Mouse (Mus musculus) heart, embryonic 15.5 days (tissue): ENCODE data around the gene Otx1. TPM values are rescaled to one million over a fixed set of nuclear protein-coding genes. Genes with fewer than 3 reads are reported as not detected.

Source experiments
- ATAC-seq: fragments of 200-750 bp; cut with Nextera tagmentation; replicated peaks from 2 replicates; pipeline ENCODE4 v1.8.0; 2017; ENCODE audit warnings: low read depth, moderate TSS enrichment; ENCODE audit not compliant: insufficient number of reproducible peaks, insufficient read depth, low FRiP score
- H3K27ac ChIP-seq: fragments of 300-500 bp; sonication (generic); 2 replicates; pipeline ENCODE4 v1.5.1; 2015; ENCODE audit warnings: mild to moderate bottlenecking, inconsistent platforms
- H3K27me3 ChIP-seq: fragments of 300-500 bp; sonication (generic); 2 replicates; pipeline ENCODE4 v1.6.1; 2015; ENCODE audit warnings: inconsistent platforms
- H3K36me3 ChIP-seq: fragments of 300-500 bp; sonication (generic); 2 replicates; pipeline ENCODE4 v1.6.1; 2015; ENCODE audit warnings: mild to moderate bottlenecking, inconsistent platforms
- H3K4me1 ChIP-seq: fragments of 300-500 bp; sonication (generic); replicated peaks from 2 replicates; pipeline ENCODE4 v1.6.1; 2015; ENCODE audit warnings: inconsistent platforms
- H3K4me2 ChIP-seq: fragments of 300-500 bp; sonication (generic); 2 replicates; pipeline ENCODE4 v1.6.1; 2015; ENCODE audit warnings: inconsistent platforms, mild to moderate bottlenecking, moderate library complexity
- H3K4me3 ChIP-seq: fragments of 300-500 bp; sonication (generic); 2 replicates; pipeline ENCODE4 v1.5.1; 2015; ENCODE audit warnings: mild to moderate bottlenecking, inconsistent platforms
- H3K9ac ChIP-seq: fragments of 300-500 bp; sonication (generic); 2 replicates; pipeline ENCODE4 v1.6.1; 2015; ENCODE audit warnings: mild to moderate bottlenecking, inconsistent platforms
- H3K9me3 ChIP-seq: fragments of 300-500 bp; sonication (generic); replicated peaks from 2 replicates; pipeline ENCODE4 v1.6.1; 2016; ENCODE audit warnings: inconsistent platforms
- WGBS: fragments of 180-500 bp; shearing (Covaris S2); methylation state at CpG from one replicate; pipeline ENCODE4 v1.1.7; 2015; ENCODE audit warnings: mixed read lengths; 5-methylcytosine and 5-hydroxymethylcytosine counted together
- polyA plus RNA-seq: library from polyadenylated mRNA; unstranded; fragments of >200 nt; fragmentation: Nextera tagmentation; extraction: Ambion mirVana; gene quantifications from 2 replicates; pipeline ENCODE4 v1.2.1, GENCODE M21; 2015

Gene Otx1
- polyA plus RNA-seq, 1 experiment from 2014 or later = 0.15 TPM

- Histone ChIP-seq H3K4me3 (no peak overlapping the region), H3K4me2 (no peak overlapping the region), H3K9ac (no peak overlapping the region), H3K9me3 (no peaks in the 10 kb centered on the region), H3K27ac (no peak overlapping the region), H3K36me3 (no peaks in the 10 kb centered on the region), H3K4me1 (peaks cover 8% of the 10 kb centered on the region), H3K27me3 (peaks cover 52% of the 10 kb centered on the region)
- no peak for ATAC-seq
- WGBS = 72% methylated on average over 1 of the region's 1 CpGs
Observed at GRCm38 (mm10) chr11:21988398-21988946, 14.2 kb downstream of the Otx1 start.

GRCm38 (mm10) chr11:21985118-21985517 is 17.6 kb downstream of the Otx1 start:
- Histone ChIP-seq H3K27ac (no peak overlapping the region), H3K9ac (no peak overlapping the region), H3K36me3 (no peaks in the 10 kb centered on the region), H3K4me1 (no peaks in the 10 kb centered on the region), H3K4me2 (no peak overlapping the region), H3K27me3 (peaks cover 31% of the 10 kb centered on the region), H3K9me3 (no peaks in the 10 kb centered on the region), H3K4me3 (no peak overlapping the region)
- ATAC-seq = no peak
- WGBS = 75% methylated on average over 1 of the region's 1 CpGs

DNA sequence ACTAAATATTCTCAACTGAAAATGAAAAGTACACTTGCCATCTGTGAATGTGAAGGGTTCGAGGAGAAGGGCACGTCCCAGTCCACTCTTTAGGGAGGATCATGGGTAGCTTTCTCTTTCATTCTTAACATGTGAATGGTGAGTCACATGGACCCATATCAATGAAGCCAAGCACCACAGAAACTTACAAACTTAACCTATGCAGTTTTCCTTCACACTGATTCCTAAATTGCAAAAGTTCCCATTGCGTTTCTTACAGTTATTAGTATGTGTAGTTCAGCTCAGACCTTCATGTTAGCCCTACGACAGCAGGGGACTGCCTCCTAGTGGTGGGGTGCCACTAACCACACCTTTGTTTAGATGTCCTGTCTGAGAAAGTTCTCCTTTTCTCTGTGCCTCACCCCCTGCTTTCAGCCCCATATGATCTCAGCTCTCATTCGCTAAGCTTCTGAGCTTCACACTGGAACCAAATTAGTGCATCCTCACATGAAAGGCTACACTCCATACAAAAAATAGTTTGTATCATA is 28.6 kb downstream of the Otx1 start:
- Histone ChIP-seq H3K27ac (no peak overlapping the region), H3K9ac (no peak overlapping the region), H3K4me1 (no peaks in the 10 kb centered on the region), H3K4me3 (no peak overlapping the region), H3K4me2 (no peak overlapping the region), H3K27me3 (no peaks in the 10 kb centered on the region), H3K36me3 (no peaks in the 10 kb centered on the region), H3K9me3 (no peaks in the 10 kb centered on the region)
- no peak for ATAC-seq
- WGBS = 73% methylated on average over 5 of the region's 5 CpGs

DNA sequence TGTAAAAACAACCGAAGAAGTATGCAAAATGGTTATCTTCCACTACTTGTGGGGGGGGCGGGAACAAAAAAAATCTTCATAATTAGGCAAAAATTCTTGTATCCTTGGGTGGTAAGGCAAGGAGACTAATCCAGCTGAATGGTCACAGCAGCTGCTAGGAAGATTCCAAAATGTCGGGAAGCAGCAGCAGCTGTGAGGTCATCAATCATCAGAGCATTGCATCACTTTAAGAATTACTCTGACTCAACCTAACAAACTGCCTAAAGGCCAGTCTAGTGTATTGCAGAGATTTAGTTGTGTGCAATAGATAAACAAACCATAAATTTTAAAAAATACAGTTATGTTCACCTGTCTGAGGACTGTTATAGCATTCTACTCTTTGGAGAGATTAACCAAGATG is 29.1 kb downstream of the Otx1 start:
- no peaks in the 10 kb centered on the region for H3K4me1 ChIP-seq
- no peaks in the 10 kb centered on the region for H3K9me3 ChIP-seq
- no peak overlapping the region for H3K27ac ChIP-seq
- H3K27me3 ChIP-seq = no peaks in the 10 kb centered on the region
- H3K36me3 ChIP-seq = no peaks in the 10 kb centered on the region
- WGBS = 63% methylated on average over 3 of the region's 3 CpGs
- no peak for ATAC-seq
- no peak overlapping the region for H3K9ac ChIP-seq
- H3K4me2 ChIP-seq = no peak overlapping the region
- no peak overlapping the region for H3K4me3 ChIP-seq

DNA sequence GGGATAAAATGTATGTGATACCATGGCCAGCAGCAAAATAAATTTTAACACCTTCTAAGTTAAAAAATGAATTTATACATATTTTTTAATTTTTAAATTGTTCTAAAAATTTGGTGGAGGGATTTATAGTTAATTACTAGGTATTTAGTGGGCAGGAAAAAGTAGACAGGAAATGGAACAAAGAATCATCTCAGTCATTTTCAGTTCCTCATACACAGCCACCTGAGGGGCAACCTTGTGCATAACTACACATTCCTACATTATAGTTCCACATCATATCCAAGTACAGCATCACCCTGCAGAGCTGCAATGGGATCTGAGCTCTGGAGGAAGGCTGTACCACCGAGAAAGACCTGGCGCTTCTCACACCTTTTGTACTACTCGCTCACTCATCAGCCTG is 33.8 kb downstream of the Otx1 start:
- no peaks in the 10 kb centered on the region for H3K4me1 ChIP-seq
- ATAC-seq = no peak
- H3K27ac ChIP-seq = no peak overlapping the region
- H3K27me3 ChIP-seq = no peaks in the 10 kb centered on the region
- no peaks in the 10 kb centered on the region for H3K9me3 ChIP-seq
- H3K9ac ChIP-seq = no peak overlapping the region
- H3K4me3 ChIP-seq = no peak overlapping the region
- no peaks in the 10 kb centered on the region for H3K36me3 ChIP-seq
- 92% methylated on average over 3 of the region's 3 CpGs for WGBS
- H3K4me2 ChIP-seq = no peak overlapping the region

- Histone ChIP-seq H3K36me3 (no peaks in the 10 kb centered on the region), H3K4me1 (no peaks in the 10 kb centered on the region), H3K27me3 (no peaks in the 10 kb centered on the region), H3K9ac (no peak overlapping the region), H3K9me3 (no peaks in the 10 kb centered on the region), H3K27ac (no peak overlapping the region), H3K4me2 (no peak overlapping the region), H3K4me3 (no peak overlapping the region)
- 87% methylated on average over 7 of the region's 7 CpGs for WGBS
- no peak for ATAC-seq
Observed at GRCm38 (mm10) chr11:21955167-21955566, 47.5 kb downstream of the Otx1 start.

- H3K4me2 ChIP-seq = no peak overlapping the region
- H3K27me3 ChIP-seq = no peaks in the 10 kb centered on the region
- no peaks in the 10 kb centered on the region for H3K4me1 ChIP-seq
- no peak for ATAC-seq
- no peak overlapping the region for H3K27ac ChIP-seq
- no peaks in the 10 kb centered on the region for H3K9me3 ChIP-seq
- no peak overlapping the region for H3K9ac ChIP-seq
- H3K4me3 ChIP-seq = no peak overlapping the region
- WGBS = 57% methylated on average over 2 of the region's 2 CpGs
- H3K36me3 ChIP-seq = no peaks in the 10 kb centered on the region
Observed at GRCm38 (mm10) chr11:21951657-21952237, 51.0 kb downstream of the Otx1 start.

DNA sequence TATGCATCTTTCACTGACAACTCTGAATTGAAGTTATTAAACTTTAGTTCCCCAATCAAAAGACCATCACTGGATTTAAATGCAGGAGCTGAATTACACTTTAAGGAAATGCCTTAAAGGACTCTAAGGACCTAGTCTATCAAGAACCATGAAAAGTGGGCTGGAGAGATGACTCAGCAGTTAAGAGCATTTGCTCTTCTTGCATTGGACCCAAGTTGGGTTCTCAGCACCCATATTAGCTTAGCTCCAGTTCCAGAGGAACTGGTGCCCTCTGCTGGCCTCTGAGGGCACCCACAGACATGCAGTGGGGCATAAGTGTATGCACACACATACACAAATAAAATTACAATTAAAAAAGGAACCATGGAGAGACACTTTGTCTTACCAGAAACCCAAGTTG is 52.6 kb downstream of the Otx1 start:
- no peaks in the 10 kb centered on the region for H3K36me3 ChIP-seq
- H3K4me2 ChIP-seq = no peak overlapping the region
- H3K4me1 ChIP-seq = no peaks in the 10 kb centered on the region
- H3K9me3 ChIP-seq = no peaks in the 10 kb centered on the region
- no peak overlapping the region for H3K9ac ChIP-seq
- no peak for ATAC-seq
- no peak overlapping the region for H3K27ac ChIP-seq
- no peak overlapping the region for H3K4me3 ChIP-seq
- H3K27me3 ChIP-seq = no peaks in the 10 kb centered on the region
